Mouse (Mus musculus): ENCODE results near the gene Selenof.

Selenof gene

DNA sequence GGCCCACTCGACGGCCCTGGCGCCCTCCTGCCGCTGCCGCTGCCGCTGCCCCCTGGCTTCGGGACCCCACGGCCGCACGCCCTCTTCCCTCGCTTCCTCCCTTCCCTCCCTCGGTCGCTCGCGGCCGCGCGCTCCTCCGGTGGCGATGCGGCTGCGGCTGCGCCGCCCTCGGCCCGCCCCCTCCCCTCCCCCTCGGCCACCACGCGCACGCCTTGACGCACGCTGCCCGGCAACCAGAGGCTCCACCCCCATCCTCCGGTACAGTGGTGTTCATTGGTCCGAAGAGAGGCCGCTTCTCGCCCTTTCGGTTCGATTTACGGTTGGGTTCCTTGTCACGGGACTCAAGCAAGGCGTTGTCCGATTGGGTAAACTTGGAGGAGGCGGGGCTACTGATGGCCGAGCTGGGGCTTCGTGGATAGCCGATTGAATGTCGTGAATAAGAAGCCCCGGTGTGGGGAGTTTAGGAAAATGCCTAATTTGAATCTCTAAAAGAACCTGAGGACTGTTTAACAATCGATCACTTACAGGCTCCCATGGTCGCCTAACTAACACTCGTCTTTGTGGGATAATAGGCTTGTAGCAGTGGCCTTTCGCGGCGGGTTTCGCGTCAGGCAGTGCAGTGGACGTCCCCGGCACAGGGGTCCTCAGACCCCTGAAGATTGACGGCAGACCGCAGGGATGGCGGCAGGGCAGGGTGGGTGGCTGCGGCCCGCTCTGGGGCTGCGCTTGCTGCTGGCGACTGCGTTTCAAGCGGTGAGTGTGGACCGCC lies at the start of gene Selenof, which contains the start of gene Hs2st1:
TSS of gene Selenof (plus strand) at position 258 of the 769 bp plus-strand sequence.
TSS of gene Hs2st1 (minus strand) at position 135 of the 769 bp plus-strand sequence.
- DNase-seq (ENCODE audit: low spot score): peak; percentile 98

DNA sequence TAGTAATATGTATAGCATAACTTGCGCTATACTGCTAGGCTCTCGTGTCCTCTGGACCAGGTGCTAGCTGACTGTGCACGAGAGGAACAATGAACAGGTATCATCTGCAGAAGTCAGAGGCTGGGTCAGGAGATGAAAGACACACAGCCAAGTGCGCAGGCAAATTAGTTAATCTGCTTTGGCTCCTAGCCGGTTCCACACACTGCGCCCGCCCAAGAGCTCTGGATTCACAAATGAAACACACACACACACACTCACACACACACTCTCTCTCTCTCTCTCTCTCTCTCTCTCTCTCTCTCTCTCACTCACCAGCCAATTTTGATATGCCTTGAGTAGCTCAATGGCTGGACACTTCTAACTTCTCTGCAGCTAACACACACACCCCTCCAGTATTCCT lies 42.2 kb upstream of the Selenof start:
- DNase-seq (ENCODE audit: low spot score): no peak

DNA sequence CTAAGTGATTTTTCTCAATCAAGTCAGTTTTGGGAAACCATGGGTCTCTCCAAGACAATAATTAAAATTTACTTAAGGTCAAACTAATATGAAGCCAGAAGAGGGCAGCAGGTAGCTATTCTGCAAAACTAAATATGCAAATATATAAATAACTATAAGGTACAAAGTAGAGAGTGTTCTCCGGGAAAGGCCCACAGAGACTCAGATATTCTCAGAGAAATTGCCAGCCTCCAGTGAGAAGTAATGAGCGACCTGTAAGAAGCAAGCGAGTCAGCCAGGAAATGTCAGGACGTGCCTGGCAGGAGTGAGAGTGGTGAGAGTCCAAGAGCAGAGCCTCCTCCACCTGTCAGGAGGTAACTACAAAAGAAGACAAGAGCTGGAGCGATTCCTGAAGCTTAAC lies 39.1 kb upstream of the Selenof start:
- DNase-seq (ENCODE audit: low spot score): peak; percentile 12

DNA sequence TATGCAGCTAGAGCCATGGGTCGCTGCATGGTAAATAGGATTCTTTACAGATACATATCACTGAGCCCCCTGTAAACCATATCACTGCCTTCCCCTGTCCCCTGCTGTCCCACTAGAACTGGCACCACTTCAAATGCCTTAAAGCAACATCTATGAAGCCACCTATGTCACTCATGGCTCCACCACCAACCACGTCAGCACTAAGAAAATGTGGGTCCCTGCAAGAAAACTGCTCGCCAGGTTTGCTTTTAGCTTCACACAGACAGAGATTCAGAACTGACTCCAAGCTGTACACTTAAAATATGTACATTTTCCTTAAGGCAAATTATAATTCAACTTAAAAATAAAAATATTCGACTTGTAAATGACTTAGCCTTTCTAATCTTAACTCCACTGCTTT lies 35.0 kb upstream of the Selenof start:
- DNase-seq (ENCODE audit: low spot score): no peak

DNA sequence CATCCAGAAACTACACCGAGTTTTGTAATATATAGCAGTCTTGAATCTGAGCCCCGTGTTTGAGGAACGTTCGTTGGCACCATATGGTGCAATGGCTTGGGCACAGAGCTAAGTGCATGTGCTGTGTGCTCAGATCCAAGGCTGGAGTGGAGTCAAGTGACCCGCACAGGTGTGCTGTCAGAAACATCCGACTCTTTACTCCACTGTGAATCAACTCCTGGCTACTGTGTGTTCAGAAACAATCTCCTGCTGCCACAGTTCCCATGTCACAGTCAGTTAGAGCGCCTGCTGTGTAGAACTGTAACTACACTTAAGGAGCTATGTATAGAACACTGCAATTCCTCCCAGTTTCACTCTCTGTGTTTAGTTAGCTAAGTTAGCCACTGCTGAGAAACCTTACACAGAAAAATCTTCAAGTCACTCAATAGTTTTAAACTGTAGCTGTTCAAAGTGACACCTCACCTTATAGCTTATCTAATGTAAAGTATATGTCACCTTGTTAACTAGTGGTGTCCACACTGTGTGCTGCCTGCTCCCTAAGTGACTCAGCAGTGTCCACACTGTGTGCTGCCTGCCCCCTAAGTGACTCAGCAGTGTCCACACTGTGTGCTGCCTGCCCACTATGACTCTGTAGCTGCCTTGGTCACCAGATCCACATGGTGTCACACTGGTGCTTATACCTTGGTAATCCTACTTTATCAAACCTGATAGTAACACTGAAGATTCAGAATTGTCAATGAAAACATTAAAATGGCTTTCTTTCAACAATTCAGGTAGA lies 32.8 kb upstream of the Selenof start:
- no peak for DNase-seq (ENCODE audit: low spot score)

DNA sequence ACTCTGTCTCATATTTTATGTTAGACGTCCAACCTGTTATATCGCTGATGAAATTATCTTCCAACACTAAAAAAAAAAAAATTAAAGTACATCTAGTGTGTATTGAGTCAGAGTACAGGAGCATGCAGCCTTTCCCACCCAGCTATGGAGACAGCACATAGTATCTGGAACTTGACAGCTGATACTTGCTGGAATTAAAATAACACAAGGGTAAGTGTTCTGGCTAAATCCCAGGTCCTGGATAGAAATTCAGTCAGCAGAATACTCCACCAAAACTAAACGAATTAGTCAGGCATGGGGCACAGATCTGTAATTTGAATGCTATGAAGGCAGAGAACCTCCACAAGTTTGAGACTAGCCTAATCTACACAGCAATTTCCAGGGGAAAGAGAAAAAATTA lies 31.1 kb upstream of the Selenof start:
- no peak for DNase-seq (ENCODE audit: low spot score)

DNA sequence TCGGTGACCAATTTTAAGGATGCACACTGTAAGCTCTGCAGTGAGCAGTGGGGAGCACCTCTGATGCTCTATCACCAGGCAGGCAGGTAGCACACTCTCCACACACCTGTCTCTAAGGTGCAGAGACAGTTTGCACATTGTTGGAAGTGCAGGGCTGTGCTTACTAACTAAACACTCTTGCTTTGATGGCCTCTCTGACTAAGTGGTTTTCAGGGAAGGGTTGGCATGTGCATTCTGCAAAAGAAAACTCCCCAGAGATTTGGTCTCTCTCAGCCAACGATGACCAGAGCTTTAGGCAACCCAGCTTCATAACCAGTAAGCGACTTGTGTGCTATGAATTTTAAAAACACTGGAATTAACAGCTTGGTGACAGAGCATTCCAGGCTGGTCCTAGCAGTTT lies 29.3 kb upstream of the Selenof start:
- no peak for DNase-seq (ENCODE audit: low spot score)

DNA sequence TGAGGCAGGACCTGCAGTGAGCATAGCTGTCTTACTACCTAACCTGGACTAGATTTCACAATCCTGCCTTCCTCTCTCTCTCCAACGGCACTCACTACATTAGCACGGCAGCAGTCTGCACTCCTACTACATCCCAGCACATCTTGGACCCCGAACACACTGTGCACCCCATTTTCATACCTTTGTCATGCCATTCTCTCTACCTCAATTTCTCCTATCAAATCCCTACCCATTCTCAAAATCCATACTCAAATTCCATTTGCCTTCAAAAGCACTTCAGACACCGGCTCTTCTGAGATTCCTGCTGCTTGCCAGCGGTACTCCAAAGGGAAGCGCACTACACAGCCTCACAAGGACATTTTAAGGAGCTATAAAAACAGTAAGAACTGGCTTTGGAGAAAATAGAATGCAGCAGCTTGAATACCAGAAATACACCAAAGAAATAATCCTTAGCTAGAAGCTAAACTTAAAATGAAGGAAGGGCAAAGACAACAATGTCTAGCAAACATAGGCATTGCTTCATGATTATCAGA lies 28.1 kb upstream of the Selenof start:
- DNase-seq (ENCODE audit: low spot score): no peak

DNA sequence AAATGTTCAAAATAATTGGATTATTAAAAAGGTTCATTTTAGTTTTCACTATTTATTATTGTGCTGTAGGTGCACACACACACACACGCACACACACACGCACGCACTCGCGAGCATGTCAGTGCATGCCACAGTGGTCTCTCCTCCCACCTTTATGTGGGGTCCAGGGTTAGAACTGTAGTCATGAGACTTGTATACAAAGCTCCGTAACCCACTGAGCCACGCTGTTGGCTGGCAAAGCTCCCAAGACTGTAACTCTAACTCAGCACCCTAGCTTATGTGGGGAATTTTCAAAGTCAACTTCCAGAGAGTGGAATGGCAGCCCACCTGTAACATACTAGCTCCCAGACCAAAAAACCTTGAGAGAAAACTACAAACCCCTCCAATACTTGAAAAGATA lies 25.0 kb upstream of the Selenof start:
- DNase-seq (ENCODE audit: low spot score): no peak

DNA sequence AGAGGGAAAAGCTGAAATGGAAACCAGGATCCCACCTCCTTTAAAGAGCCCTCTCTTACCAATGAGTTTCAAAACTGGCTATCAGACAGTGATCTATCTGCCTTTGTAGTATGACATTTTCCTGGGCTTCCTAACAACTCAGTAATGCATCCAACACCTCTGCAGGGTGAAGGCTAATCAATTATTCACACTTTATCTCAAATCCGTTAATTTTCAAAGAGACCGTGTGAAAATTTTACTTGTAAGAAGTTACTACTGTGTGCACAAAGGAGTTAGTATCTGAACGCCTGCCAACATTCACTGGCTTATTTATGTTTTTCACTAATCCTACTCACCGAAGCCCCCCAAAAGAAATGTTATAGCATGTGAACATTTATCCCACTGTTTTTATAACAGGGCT lies 24.3 kb upstream of the Selenof start:
- no peak for DNase-seq (ENCODE audit: low spot score)

DNA sequence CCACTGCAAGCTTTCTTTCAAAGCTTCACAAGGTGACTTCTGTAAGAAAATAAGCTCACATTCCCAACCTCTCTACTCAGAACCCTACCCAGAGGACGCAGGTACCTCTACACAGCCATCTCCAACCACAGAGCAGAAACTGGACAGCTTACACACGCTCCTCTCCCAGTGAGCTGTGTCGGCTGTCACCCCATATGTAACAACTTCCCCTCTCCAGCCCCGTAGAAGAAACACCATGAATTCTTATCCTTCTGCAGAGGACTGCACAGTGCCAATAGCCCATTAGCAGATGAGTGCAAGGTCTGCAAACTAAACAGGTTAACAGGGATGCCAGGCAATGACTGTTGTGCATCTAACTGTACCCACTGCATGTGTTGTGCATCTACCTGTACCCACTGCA lies 23.6 kb upstream of the Selenof start:
- no peak for DNase-seq (ENCODE audit: low spot score)

DNA sequence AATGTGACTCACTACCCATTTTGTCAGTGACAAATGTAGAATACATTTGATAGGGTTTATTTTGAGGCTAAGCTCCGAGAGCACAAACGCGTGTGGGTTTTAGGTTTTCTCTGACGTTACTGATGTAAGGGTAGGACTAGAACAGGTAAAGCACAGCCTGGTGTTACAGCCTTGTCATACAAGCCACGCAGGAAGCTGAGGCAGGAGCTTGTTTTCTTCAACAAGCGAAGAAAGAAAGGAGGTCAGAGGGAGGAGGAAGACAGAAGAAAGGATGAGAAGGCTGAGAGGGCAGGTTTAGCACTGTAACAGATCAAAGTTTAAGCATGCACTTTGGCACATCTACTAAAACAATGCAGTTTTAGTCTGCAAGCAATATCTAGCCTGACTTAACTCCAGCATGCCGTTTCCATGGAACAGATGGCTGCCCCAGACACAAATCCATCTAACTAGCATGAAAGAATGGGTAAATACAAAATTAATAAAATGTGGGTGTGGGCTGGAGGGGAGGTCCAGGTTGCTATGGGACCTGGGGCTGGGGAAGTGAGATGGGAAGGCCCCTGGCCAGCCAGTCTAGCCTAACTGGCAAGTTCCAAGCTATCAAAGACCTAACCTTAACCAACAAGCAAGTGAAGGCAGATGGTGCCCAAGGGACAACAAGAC lies 21.8 kb upstream of the Selenof start:
- no peak for DNase-seq (ENCODE audit: low spot score)

DNA sequence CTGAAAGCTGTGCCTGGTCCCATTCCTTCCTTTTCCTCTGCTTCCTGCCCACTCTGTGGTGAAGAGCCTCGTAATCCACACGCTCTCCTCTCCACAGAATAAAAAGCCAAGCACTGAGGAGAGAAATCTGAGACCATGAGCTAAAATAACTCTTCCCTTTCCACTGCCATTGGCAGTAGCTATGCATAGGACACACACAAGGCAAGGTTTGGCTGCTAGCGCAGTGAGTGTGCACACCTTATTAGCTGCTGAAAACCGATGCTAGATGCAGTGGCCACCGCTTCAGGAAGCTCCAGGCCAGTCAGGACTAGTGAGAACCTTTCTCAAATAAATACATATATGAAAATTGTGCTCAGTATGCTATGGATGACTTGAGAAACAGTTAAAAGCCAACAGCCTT lies 20.1 kb upstream of the Selenof start:
- no peak for DNase-seq (ENCODE audit: low spot score)

DNA sequence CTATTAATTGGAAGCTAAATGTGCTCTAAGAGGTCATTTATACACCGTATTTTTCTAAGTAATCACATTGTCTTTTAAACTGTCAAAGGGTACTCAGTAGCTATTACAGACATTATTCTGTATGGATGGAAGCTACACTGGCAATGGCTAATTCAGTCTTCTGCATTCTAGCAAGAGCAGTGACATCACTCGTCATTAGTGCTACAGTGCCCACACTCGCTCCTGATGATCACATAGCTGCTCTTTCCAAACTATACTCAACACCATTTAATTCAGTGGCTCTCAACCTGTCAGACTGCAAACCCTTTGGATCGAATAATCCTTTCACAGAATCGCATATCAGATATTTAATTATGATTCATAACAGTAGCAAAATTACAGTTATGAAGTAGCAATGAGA lies 19.4 kb upstream of the Selenof start:
- DNase-seq (ENCODE audit: low spot score): no peak

DNA sequence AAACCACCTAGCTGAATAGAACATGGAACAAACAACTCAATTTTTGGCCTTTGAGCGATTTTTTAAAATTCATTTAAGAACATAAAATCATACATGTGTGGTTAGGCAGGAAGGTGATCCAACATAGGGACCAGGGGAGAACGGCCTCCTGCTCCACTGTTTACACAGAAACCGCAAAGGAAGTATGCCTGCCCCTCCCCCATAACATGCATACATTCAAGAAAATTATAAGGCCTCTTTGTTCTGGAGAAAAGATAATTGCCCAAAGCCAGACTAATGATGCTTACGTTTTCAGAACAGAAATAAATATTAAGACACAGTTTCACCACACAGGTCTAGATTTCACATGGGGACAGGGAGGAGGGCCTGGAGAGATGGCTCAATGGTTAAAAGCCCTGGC lies 18.7 kb upstream of the Selenof start:
- no peak for DNase-seq (ENCODE audit: low spot score)

DNA sequence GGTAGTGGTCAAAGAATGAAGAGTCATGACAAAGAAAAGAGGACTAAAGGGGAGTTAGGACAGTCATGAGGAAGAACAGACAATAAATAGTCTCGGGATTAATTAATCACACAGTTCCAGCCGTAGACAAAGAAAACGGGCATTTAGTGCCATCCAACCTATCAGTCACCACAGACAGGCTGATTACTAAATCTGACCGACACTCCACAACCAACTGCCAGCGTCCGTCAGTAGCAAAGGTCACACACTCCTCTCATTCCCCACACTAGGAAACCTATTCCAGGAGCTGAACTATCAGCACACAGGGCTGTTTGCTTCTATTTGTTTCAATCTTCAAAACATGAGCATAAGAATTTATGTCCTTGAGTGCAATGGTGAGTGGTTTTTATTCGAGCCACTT lies 16.2 kb upstream of the Selenof start:
- DNase-seq (ENCODE audit: low spot score): no peak

DNA sequence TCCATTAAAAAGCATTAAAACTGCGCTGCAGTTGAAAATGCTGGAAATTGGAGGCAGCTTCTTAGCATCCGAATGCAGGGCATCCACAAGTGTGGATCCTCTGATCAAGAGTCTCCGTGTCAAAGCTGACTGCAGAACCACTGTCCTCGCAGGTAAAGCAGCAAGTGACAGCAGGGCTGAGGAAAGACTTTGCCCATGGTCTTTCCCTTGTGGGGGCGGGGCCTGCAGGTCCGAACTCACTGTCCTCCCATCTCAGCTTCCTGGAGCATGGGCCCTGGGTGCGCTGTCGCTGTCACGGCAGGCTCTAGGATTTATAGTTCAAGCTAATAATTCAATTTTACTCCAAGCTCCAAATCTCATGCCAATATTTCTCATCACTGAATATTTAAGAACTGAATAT lies 15.6 kb upstream of the Selenof start:
- no peak for DNase-seq (ENCODE audit: low spot score)

DNA sequence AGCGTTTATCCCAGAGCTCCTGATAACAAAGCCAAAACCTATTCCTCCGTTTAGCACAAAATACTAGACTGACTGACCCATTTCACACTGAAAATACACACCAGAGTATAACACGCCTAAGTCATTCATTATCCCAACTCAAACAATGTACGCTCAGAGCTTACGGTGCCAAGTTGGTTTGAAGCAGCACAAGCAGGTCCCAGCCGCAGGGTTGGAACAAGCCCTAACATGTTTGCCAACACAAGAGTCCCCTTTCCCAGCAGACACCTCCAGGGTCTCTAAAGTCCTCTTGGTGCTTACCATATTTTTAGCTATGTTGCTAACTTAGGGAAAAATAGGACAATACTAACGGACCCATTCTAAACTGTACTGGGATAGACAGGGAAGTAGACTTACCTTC lies 15.0 kb upstream of the Selenof start:
- DNase-seq (ENCODE audit: low spot score): no peak

DNA sequence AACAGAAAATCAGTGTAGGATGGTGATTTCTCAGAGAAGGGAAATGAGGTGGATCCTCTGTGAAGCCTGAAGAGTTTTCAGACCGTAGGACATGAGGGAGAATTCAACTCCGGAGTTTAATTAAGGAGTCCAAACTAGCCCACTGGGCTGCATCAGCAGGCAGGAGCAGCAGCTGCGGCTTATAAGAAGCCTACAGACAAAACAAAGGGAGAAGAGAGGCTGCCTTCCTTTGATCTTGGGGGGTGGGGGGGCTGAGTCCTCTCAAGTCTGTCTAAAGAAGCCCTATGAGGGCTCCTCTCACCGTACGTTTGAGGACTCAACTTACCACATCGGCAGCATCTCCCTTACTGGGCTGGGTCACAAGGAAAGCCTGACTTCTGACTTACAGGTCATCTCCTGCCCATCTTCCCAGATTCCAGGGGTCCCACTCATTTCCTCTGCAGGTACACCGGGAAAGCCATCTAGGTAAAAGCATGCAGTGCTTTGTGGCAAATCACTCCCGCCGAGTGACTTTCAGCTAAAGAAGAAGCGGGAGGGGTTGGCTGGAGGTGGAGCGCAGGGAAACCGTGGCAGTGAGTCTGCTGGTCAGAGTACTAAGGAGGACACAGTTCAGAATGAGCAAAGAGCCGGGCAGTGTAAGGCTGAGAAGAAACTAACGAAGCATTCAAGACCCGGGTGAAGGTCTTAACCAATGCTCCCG lies 13.3 kb upstream of the Selenof start:
- no peak for DNase-seq (ENCODE audit: low spot score)

DNA sequence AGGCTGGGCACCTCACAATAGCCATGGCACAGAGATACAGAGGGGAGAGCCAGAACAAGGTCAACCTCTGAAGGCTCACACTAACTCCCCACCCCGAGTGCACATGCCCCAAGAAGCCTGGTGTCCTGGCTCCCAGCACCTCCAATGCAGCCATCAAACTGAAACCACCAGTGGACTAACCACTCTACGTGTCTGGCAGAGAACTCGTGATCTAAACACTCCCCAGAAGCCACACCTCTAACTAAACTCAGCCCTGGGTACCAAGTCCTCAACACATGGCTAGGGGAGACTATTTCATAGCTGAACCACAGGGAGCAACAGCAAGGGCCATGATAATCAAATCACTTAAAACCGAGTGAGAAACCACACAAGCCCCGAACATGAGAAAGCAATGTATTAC lies 11.8 kb upstream of the Selenof start:
- no peak for DNase-seq (ENCODE audit: low spot score)

DNA sequence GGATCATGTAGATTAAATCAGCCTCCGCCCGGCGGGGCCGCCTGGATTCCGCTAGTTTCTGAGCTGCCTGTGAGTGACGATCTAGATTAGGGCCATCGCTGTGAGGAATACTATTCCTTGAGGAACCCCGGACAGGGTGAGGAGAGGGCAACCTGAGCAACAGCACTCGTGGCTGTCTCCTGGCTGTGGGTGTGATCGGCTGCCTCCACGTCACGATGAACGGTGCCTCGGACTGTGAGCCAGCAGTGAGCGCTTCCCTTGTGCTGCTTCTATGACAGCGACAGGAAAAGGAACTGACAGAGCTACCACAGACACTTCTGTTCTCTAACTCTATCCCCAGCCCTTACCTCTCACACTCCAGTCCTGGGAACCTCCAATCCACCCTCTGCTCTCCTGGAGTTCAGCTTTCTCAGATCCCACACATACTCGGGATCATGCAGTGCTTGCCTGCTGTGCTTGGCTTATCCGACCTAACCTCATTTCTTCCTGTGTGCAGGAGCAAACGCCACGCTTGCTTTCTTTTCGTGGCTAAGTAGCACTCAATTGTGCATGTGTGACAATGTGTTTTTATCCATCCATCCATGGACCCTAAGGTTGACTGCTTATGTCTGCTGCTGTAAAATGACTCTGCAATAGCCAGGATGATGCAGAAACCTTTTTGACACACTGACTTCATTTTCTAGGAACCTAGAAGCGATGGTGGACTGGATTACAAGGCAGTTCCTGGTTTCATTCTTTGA lies 8.4 kb upstream of the Selenof start:
- no peak for DNase-seq (ENCODE audit: low spot score)

All from urinary bladder, postnatal 14 days (tissue).